In genomic region chr16:22493396-22493795, GRCm38 (mm10) we compare ENCODE assay signal across 24 mouse cellular contexts. TPM values are rescaled to one million over a fixed set of nuclear protein-coding genes. Genes with fewer than 3 reads are reported as not detected.
A peak's percentile ranks its signal among the peaks of the same experiment; 100 is the strongest.
DNase-seq lines count a peak whose midpoint lies in the region; ATAC-seq and TF ChIP-seq lines count a peak whose summit lies in the region.
"Had no signal": no experiment of that assay in that cellular context is flagged by ENCODE, and none has a peak within 500 bp of the region (broad histone marks: within the 10 kb centered on the region; RNA-seq: fewer than 3 reads in every experiment).

No protein-coding gene starts in this region.

- peak in 1 of 2 experiments; percentile 46 for DNase-seq in left cerebral cortex, adult 2 months (ENCODE audit: extremely low spot score in 1 of 2, low spot score in 2 of 2)
- DNase-seq in left cerebral cortex, postnatal 10 days (ENCODE audit: extremely low spot score in 1 of 2, low spot score in 2 of 2): no peak
- DNase-seq in right cerebral cortex, adult 18-20 months: peak; percentile 49
- no peak for DNase-seq in right cerebral cortex, postnatal 14 days
- DNase-seq in T-cell, adult 2 months (ENCODE audit: low spot score): peak; percentile 54
- DNase-seq in yolk sac, embryonic 10.5 days (ENCODE audit: low spot score): no peak
- DNase-seq: adrenal gland, postnatal 25 days; cerebellum, adult 11-12 months; cerebellum, postnatal 14 days; gastrocnemius, postnatal 14 days; heart, adult 2 months; heart, postnatal 4 days; kidney, adult 8-10 months; kidney, postnatal 25 days; right cerebral cortex, postnatal 4 days had no signal

- H3K27ac ChIP-seq in left cerebral cortex, adult 2 months: peak overlapping the region; percentile 59
- H3K27ac ChIP-seq: forebrain, embryonic 10.5 days; heart, adult 2 months; heart, embryonic 15.5 days; limb, embryonic 15.5 days; macrophage; midbrain, embryonic 10.5 days; neural tube, embryonic 12.5 days; stomach, postnatal 0 days had no signal

- no peak overlapping the region for H3K4me3 ChIP-seq in left cerebral cortex, adult 2 months
- H3K4me3 ChIP-seq: forebrain, embryonic 10.5 days; heart, adult 2 months; heart, embryonic 15.5 days; limb, embryonic 15.5 days; midbrain, embryonic 10.5 days; neural tube, embryonic 12.5 days had no signal

- TF ChIP-seq CTCF in left cerebral cortex, adult 2 months (IDR thresholded peaks at IDR 0.05): no peak

- intact Hi-C loops in left cerebral cortex, adult 2 months (cut with DNase I): no loop called here
- intact Hi-C loops in left cerebral cortex, postnatal 10 days (cut with DNase I): no loop called here

- peak; percentile 85 for ATAC-seq in inflammation-experienced regulatory T-cells, adult 6 months
- ATAC-seq: hindbrain, embryonic 16.5 days had no signal

RNA-seq across cellular contexts. Expression of gene Etv5, which starts 53.9 kb away (rescaled TPM):
- 10 to 100 TPM; 94.7 to 97.5 TPM for total RNA-seq in left cerebral cortex, adult 2 months (2021)
- 10 to 100 TPM; 39.1 to 39.3 TPM for total RNA-seq in left cerebral cortex, postnatal 10 days (2021)
- polyA plus RNA-seq in inflammation-experienced regulatory T-cells, adult 6 months (2017; shearing (Covaris generic)): 1 to 10 TPM; 2.5 to 5.6 (median 5.2) TPM

Comparison
In these comparisons a context has a peak if more than half of its experiments do, and no peak if none do; other contexts are left out.
1. DNase-seq: peak in right cerebral cortex, adult 18-20 months (single experiment) and T-cell, adult 2 months (single experiment); none in left cerebral cortex, postnatal 10 days (0 of 2), right cerebral cortex, postnatal 14 days (single experiment) and yolk sac, embryonic 10.5 days (single experiment).